Mouse (Mus musculus) layer of hippocampus, adult 11-12 months (tissue): ENCODE data around the gene Tex13c2.

ENCODE experiments used
- DNase-seq: peaks from one replicate; pipeline ENCODE4 v3.0.0; 2022; ENCODE audit warnings: low spot score

Gene Tex13c2

DNA sequence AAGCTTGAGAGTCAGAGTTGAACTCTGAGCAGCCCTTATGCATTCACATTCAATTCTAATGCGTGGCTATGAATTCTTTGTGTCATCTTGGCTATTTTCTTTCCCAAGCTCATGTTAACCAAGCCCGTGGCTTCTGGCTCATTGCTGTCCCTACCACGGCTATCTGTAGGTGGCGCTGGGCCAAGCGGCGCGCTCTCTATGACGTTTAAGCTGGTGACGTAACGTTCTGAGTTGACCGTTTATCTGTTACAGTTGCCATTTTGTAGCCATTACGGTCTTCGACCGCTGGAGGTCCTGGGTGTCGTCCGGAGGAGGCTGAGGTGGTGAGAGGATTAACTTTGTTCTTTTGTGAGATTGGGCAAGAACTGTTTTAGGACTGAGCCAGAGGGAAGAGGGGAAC lies at the start of gene Tex13c2:
Gene Tex13c2 (plus strand): TSS at position 246 of the 400 bp plus-strand sequence.
- DNase-seq, result no peak

DNA sequence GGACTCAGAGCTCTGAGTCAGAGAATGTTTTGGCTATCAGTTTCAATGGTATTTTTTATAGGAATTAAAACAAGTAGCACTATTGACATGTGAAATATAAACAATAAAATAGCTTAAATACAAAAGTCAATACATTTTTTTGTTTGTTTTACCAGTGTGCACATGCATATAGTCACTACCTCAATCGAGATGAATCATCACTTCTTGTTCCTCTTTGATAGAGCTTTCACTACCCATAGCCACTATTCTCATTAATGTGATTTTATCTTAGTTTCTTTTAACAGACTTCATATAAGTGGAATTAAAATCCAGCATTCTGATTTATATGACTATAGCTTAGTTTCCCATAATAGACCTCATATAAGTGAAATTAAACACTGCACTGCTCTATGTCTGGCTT lies 39.2 kb upstream of the Tex13c2 start:
- no peak for DNase-seq

DNA sequence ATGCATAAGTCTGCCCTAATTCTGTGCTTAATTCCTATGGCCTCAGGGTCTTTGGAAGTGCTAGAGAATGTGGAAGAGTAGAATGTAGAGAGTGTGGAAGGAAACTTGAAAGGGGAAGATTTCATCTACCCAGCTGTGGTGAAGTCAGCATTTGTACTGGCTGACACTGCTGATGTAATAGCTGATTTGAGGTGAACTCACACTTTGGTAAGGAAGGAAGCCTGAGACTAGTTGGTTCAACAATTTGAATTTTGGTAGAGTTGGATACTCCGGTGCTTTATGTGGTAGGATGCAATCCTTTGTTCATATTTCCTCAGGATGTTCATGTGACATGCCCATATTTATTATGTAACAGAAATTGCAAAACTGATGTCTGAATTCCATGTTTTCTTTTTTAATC lies 36.5 kb upstream of the Tex13c2 start:
- no peak for DNase-seq

GRCm38 (mm10) chrX:42454533-42454932 lies 35.0 kb upstream of the Tex13c2 start:
- DNase-seq, result no peak

GRCm38 (mm10) chrX:42490336-42490735 lies 845 bp downstream of the Tex13c2 start:
- peak; percentile 12 for DNase-seq

DNA sequence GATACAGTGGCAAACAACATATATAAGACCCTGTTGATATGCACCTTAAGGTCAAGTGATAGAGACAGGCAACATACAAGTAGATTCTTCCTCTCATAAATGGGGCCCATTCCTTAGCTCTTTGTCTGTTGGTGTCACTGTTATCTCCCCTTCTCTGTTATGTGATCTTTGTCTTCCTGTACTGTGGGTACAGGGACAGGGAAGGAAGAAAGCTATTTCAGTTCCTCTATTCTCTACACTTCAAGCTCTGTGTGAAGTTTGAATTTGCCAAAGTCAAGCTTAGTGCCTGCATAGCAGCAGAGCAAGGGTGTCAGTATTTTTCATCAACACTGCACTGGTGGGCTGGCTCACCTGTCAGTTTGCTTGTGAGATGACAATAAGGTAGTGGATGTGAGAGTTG lies 11.0 kb downstream of the Tex13c2 start:
- DNase-seq, result no peak

DNA sequence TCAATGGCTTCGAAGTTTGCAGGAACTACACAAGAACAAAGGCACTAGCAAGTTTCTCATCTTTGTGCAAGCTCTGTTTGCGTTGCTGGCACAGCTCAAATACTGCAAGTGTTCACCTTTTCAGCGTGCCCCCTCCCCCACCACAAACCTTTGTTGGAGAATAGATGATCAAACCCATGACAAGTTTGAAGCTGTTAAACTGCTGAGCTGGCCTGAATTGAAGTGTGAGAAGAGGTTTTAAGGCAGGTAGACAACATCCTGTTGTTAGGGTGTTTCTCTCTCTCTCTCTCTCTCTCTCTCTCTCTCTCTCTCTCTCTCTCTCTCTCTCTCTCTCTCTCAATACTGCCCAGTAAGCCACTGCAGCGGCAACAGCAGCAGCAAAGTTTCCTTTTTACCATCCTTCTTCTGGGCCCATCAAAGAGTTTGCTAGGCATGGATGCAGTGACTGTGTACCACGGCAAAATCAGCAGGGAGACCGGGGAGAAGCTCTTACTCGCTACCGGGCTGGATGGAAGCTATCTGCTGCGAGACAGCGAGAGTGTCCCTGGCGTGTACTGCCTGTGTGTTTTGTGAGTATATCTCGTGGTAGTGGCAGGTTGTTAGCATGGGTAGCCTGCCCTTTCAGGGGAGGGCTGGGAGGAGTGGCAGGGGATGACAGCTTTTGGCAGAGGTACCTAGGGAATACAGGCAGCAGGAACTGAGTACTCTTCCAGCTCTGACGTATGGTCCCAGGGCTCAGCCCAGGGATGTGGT lies 13.0 kb downstream of the Tex13c2 start, which contains the start of gene Sh2d1a:
Gene Sh2d1a (plus strand): TSS at position 163 of the 753 bp plus-strand sequence.
- DNase-seq, result no peak

DNA sequence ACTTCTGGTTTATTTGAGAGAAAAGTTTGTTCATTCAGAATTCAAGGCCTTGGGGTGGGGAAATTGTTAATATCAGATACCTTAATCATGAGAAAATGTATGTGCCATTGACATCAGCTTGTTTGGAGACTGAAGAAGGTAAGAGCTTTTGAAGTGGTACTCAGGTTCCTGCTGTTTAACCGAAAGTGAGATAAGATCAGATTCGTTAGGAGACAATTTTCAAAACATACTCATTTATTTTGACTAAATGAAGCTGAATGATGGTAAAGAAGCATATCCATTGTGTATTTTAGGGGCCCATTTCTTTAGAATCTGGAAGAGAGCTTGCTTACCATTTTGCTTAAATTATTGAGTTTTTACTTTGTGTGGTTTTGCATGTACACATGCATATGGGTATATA lies 21.6 kb downstream of the Tex13c2 start:
- no peak for DNase-seq

DNA sequence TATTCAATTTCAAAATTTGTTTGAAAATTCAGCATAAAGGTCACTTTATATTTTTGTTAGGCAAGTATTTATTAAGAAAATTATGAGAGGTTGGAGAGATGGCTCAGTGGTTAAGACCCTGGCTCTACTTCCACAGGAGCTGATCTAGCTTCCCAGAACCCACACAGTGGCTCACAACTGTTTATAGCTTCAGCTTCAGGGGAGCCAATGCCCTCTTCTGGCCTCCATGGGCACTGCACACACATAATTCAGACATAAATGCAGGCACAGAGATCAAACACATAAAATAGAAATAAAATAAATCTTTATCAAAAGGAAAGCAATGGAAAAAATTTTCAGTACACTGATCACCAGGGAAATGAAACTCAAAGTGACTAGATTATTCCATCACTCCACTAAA lies 23.1 kb downstream of the Tex13c2 start:
- DNase-seq, result no peak

DNA sequence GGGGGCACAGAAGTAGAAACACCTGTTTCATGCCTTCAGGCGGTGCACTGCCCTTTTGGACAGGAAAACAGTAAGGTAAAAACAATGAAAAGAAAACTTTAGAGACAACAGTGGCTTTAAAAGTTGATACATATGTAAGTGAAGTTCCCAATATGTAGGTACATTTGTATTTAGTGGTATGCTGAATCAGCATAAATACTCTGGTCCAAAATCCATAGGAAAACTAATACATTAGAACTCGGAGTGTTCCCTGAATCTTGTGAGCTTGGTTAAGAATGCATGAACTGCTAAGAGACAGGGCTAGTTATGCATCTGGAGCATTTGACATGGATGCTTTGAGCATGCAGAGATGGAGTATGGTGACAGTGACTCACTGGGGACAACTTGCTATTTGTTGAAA lies 33.4 kb downstream of the Tex13c2 start:
- DNase-seq, result no peak

- no peak for DNase-seq
Measured at GRCm38 (mm10) chrX:42530703-42531102, 41.2 kb downstream of the Tex13c2 start.

DNA sequence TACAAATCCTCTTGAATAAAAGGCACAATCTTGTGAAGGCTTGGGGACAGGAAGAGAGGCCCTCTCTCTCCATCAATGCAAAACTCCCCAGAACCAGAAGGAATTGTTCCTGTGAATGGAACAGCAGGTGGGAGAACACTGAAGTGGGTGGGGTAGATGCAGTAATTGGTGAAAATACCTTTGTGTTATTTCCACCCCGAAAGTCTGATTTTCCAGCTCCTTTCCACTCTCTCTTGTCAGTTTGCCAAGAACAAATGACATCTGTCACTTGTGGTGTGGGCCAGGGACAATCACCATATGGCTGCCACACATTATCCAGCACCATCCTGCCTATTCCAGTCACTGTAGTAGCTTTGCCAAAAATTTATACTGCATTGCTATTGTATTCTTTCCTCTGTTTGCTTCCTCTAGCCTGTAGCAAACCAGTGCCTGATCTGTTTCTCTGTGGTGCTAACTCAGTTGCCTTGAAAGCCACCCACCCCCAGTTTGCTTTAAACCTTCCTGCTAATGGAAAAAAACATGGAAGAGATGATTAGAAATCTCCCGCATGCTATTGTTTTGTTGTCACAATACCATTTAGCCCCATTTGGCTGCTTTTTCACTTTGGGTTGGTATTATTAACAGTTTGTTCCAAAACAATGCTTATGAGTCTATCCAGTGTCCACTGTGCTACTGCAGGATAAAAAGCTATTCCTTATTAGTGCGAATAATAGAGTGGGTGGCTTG lies 50.7 kb downstream of the Tex13c2 start:
- DNase-seq, result peak; percentile 52

- DNase-seq, result peak; percentile 48
Measured at GRCm38 (mm10) chrX:42540756-42541053, 51.2 kb downstream of the Tex13c2 start.
